Mouse (Mus musculus) liver, postnatal 0 days (tissue): ENCODE measurements around the gene Slc25a48.

Experiments used
- CTCF ChIP-seq: sonication (generic); IDR thresholded peaks from 2 replicates; pipeline ENCODE4 v1.5.1; 2016; ENCODE audit warnings: antibody characterized with exemption, low read depth
- EP300 ChIP-seq: IDR thresholded peaks from 2 replicates; pipeline ENCODE4 v1.6.1; 2016; ENCODE audit warnings: antibody characterized with exemption, low read depth, mild to moderate bottlenecking

DNA sequence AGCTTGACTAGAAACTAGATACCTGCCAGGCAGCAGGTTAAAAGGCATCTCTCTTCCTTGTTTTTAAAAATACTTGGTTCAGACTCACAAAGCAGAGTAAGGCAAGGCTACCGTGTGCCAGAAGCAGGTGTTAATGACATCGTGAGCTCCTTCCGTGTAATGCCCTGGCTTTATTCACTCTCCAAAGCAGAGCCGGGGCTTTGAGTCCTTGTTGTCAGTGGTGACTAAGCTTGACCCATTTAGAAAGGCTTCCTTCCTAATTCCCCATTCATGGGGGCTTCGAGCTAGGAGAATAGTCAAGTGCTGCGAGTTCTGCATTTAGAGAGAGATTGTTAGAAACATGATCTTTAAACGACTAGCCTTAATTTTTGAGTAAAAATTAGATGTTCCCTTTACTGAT lies 78.7 kb downstream of the Slc25a48 start:
- TF ChIP-seq CTCF (no peak), EP300 (no peak)
